Mouse (Mus musculus) embryonic fibroblast, embryonic 13.5 days (primary cell): ENCODE data around the gene Lclat1.

Experiments used
- CTCF ChIP-seq: IDR thresholded peaks from 2 replicates; pipeline ENCODE4 v1.5.1; 2011; ENCODE audit warnings: mild to moderate bottlenecking, control low read depth, low read length, moderate library complexity, borderline replicate concordance; ENCODE audit not compliant: insufficient read depth
- POLR2A ChIP-seq: IDR thresholded peaks from 2 replicates; pipeline ENCODE4 v1.6.1; 2011; ENCODE audit warnings: low read depth, mild to moderate bottlenecking, control low read depth, low read length, moderate library complexity

DNA sequence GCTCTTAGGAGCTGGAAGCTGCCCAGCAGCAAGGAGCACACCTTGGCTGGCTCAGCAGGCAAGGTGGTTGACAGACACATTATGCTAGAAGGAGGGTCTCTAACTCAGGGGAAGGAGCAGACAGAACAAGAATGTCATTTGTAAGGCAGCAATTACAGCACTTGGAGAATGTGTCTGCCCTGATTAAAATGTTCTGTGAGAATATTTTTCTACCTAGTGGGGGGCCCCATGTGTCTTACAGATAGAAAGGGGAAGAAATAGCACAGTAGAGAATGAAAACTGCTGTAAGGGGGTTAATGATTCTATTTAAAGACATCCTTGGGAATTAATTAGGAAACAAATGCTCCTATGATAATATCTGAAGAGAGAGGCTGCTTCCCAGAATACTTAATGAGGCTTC, 117.7 kb downstream of the Lclat1 start:
- TF ChIP-seq POLR2A (no peak), CTCF (no peak)
